Mouse (Mus musculus) limb, embryonic 12.5 days (tissue): ENCODE measurements at regions not wholly inside any gene's neighbourhood (a gene's known extent, or its start where the extent isn't known, plus 50 kb on each side); places are given as distances from the start of the nearest gene placed in this dataset.
A peak's percentile ranks its signal among the peaks of the same experiment; 100 is the strongest.

Experiments used
- ATAC-seq: fragments of 200-750 bp; cut with Nextera tagmentation; 2 replicates; pipeline ENCODE4 v1.8.0; 2017; ENCODE audit warnings: low read depth, moderate TSS enrichment; ENCODE audit not compliant: insufficient number of reproducible peaks, insufficient read depth, low FRiP score, low TSS enrichment
- H3K27ac ChIP-seq: fragments of 300-500 bp; sonication (generic); 2 replicates; pipeline ENCODE4 v1.5.1; 2016; ENCODE audit warnings: mild to moderate bottlenecking, moderate library complexity
- H3K27me3 ChIP-seq: fragments of 300-500 bp; sonication (generic); 2 replicates; pipeline ENCODE4 v1.6.1; 2016; ENCODE audit warnings: mild to moderate bottlenecking, moderate library complexity
- H3K36me3 ChIP-seq: fragments of 300-500 bp; sonication (generic); 2 replicates; pipeline ENCODE4 v1.6.1; 2016; ENCODE audit warnings: mild to moderate bottlenecking, moderate library complexity
- H3K4me1 ChIP-seq: fragments of 300-500 bp; sonication (generic); replicated peaks from 2 replicates; pipeline ENCODE4 v1.6.1; 2016
- H3K4me2 ChIP-seq: fragments of 300-500 bp; sonication (generic); 2 replicates; pipeline ENCODE4 v1.6.1; 2016; ENCODE audit warnings: mild to moderate bottlenecking, moderate library complexity
- H3K4me3 ChIP-seq: fragments of 300-500 bp; sonication (generic); replicated peaks from 2 replicates; pipeline ENCODE4 v1.5.1; 2016; ENCODE audit warnings: mild to moderate bottlenecking
- H3K9ac ChIP-seq: fragments of 300-500 bp; sonication (generic); replicated peaks from 2 replicates; pipeline ENCODE4 v1.6.1; 2016; ENCODE audit warnings: mild to moderate bottlenecking, moderate library complexity
- H3K9me3 ChIP-seq: fragments of 300-500 bp; sonication (generic); 2 replicates; pipeline ENCODE4 v1.6.1; 2016; ENCODE audit warnings: mild to moderate bottlenecking, moderate library complexity
- WGBS: fragments of 180-500 bp; shearing (Covaris S2); methylation state at CpG from one replicate; pipeline ENCODE4 v1.1.7; 2016; 5-methylcytosine and 5-hydroxymethylcytosine counted together

GRCm38 (mm10) chr8:10931266-10931665, 77.0 kb downstream of the Irs2 start:
- H3K9ac ChIP-seq: no peak overlapping the region
- H3K36me3 ChIP-seq: no peaks in the 10 kb centered on the region
- no peak overlapping the region for H3K4me2 ChIP-seq
- ATAC-seq: no peak
- H3K4me1 ChIP-seq: peaks cover 46% of the 10 kb centered on the region
- H3K9me3 ChIP-seq: no peaks in the 10 kb centered on the region
- H3K27ac ChIP-seq: no peak overlapping the region; the same call in 1 of the 2 replicates
- WGBS: 91% methylated on average over 4 of the region's 4 CpGs
- H3K27me3 ChIP-seq: no peaks in the 10 kb centered on the region; the same call in 1 of the 2 replicates
- H3K4me3 ChIP-seq: no peak overlapping the region

- H3K4me3 ChIP-seq: no peak overlapping the region
- H3K4me1 ChIP-seq: peaks cover 52% of the 10 kb centered on the region
- 0 out of 2 replicates have a peak overlapping the region, but pooled peaks have one; percentile 23 for H3K27ac ChIP-seq
Measured at GRCm38 (mm10) chr8:10928836-10929235, 79.4 kb downstream of the Irs2 start.

DNA sequence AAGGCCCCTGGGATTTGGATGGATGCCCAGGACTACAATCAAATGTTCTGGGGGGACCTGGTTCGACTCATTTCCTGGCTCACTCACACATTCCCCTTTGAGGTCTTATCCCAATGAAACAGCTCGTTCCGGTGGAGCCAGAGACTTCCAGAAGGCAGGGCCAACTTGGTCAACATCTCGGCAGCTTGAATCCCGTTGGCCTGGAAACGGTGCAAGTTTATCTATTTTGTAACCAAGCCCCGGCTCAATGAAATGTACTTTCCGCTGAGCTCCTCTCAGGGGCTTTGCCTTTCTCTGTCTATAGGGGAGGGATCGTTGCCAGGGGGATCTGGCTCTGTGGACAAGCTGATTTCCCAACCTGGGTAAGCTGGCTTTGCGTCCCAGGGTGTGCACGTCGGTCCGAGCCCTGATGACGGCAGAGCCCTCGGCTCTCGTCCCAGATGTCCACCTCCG, 79.9 kb downstream of the Irs2 start:
- no peak for ATAC-seq
- no peaks in the 10 kb centered on the region; the same call in 1 of the 2 replicates for H3K27me3 ChIP-seq
- no peak overlapping the region for H3K4me2 ChIP-seq
- no peak overlapping the region for H3K4me3 ChIP-seq
- H3K9me3 ChIP-seq: no peaks in the 10 kb centered on the region
- H3K36me3 ChIP-seq: no peaks in the 10 kb centered on the region
- no peak overlapping the region for H3K9ac ChIP-seq
- peaks cover 56% of the 10 kb centered on the region for H3K4me1 ChIP-seq
- H3K27ac ChIP-seq: 0 out of 2 replicates have a peak overlapping the region, but pooled peaks have one; percentile 23
- 77% methylated on average over 17 of the region's 17 CpGs for WGBS

More at GRCm38 (mm10) chr8:10928836-10929235, 79.4 kb downstream of the Irs2 start:
- ATAC-seq: no peak
- Histone ChIP-seq H3K36me3 (no peaks in the 10 kb centered on the region), H3K4me2 (no peak overlapping the region), H3K9ac (no peak overlapping the region), H3K27me3 (no peaks in the 10 kb centered on the region; the same call in 1 of the 2 replicates), H3K9me3 (no peaks in the 10 kb centered on the region)
- WGBS: 80% methylated on average over 3 of the region's 3 CpGs

GRCm38 (mm10) chr8:10927187-10927586, 81.1 kb downstream of the Irs2 start:
- H3K4me1 ChIP-seq: peaks cover 64% of the 10 kb centered on the region
- H3K9ac ChIP-seq: no peak overlapping the region
- no peak overlapping the region for H3K4me3 ChIP-seq
- no peak overlapping the region for H3K4me2 ChIP-seq
- H3K27ac ChIP-seq: peak overlapping the region; percentile 98
- no peaks in the 10 kb centered on the region for H3K36me3 ChIP-seq
- no peaks in the 10 kb centered on the region for H3K9me3 ChIP-seq
- ATAC-seq: no peak
- H3K27me3 ChIP-seq: no peaks in the 10 kb centered on the region; the same call in 1 of the 2 replicates
- WGBS: 63% methylated on average over 3 of the region's 3 CpGs

DNA sequence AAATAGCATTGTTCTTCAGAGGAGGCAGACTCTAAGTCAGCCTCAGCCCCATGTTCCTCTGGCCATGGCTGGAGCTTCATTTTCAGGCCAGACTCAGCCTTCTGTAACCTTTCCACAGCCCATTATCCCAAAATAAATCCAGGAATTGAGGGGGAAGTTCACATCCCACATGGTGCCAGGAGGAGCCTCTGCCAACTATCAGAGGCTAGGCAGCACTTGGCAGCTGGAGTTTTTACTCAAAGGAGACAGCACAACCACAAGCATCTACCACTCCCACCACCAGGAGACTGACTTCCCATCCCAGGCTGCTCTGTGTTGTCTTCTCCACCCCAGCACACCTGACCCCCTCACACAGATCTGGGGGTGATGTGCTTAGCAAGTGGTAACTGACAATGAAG, 81.7 kb downstream of the Irs2 start:
- no peaks in the 10 kb centered on the region for H3K9me3 ChIP-seq
- 0 out of 2 replicates have a peak overlapping the region, but pooled peaks have one; percentile 2 for H3K9ac ChIP-seq
- H3K27ac ChIP-seq: peak overlapping the region; percentile 98
- H3K4me2 ChIP-seq: peak overlapping the region; percentile 47
- no peak for ATAC-seq
- H3K36me3 ChIP-seq: no peaks in the 10 kb centered on the region
- H3K4me1 ChIP-seq: peaks cover 67% of the 10 kb centered on the region
- no peak overlapping the region for H3K4me3 ChIP-seq
- no peaks in the 10 kb centered on the region; the same call in 1 of the 2 replicates for H3K27me3 ChIP-seq

GRCm38 (mm10) chr8:10925582-10926517, 82.4 kb downstream of the Irs2 start:
- Histone ChIP-seq H3K36me3 (no peaks in the 10 kb centered on the region), H3K4me2 (peak overlapping the region; percentile 47), H3K27ac (peak overlapping the region; percentile 98), H3K9ac (peak overlapping the region; percentile 13; the same call in 1 of the 2 replicates), H3K4me3 (peak overlapping the region; percentile 19), H3K9me3 (no peaks in the 10 kb centered on the region), H3K4me1 (peaks cover 74% of the 10 kb centered on the region), H3K27me3 (no peaks in the 10 kb centered on the region; the same call in 1 of the 2 replicates)
- peak; percentile 58 for ATAC-seq
- WGBS: under 1% methylated on average over 18 of the region's 18 CpGs

DNA sequence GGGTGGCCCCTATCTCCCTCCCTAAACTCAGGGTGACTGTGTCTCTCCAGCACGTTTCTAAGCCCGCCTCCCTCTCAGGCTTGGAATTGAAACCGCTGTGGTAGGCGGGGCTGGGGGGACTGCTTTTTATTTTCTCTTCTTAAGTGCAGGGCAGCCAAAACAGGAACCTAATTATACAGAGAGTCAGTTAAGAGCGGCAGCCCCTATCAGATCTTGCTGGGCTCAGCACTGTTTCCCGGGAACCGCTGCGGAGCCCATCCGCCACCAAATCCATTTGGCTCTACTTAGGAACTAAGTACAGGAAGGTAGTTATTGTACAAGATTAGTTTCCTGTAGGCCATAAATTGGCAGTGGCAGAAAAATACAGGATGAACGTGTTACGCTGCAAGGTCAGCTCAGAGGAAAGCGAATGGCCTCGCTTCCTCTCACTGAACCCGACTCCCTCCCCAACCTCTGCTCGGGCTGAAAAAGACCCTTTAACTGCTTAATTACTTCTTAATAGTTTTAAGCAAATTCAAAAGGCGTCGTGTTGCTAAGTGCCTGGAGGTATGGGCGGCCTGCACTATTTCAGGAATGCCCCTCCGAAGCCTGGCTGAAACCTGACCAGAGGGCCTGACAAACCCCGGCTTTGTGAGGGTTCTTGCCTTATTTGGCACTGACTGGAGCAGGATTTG, 83.6 kb downstream of the Irs2 start:
- H3K4me1 ChIP-seq: peaks cover 81% of the 10 kb centered on the region
- no peak overlapping the region for H3K9ac ChIP-seq
- H3K9me3 ChIP-seq: no peaks in the 10 kb centered on the region
- no peaks in the 10 kb centered on the region for H3K36me3 ChIP-seq
- peak; percentile 56 for ATAC-seq
- H3K4me2 ChIP-seq: peak overlapping the region; percentile 47
- H3K4me3 ChIP-seq: no peak overlapping the region
- peak overlapping the region; percentile 98 for H3K27ac ChIP-seq
- no peaks in the 10 kb centered on the region; the same call in 1 of the 2 replicates for H3K27me3 ChIP-seq
- WGBS: under 1% methylated on average over 20 of the region's 20 CpGs

DNA sequence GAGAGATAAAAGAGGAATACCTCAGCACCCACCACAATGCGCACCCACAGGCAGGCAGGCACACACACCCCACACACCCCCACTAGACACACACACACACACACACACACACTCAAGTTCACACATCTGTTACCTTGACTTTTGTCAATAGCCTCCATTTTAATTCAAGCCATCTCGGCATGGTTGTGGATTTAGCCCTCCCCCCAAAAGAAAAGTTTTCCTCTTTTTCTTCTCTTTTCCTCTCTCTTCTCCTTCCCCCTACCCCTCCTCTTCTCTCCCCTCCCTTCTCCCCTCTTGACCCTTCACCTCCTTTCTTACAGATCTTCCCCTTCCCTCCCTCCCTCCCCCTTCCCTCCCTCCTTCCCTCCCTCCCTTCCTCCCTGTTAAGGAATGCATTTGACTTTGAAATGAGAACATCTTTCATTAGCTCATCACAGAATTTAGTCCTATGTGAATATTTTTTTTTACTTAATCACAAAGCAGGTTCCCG, 84.2 kb downstream of the Irs2 start:
- Histone ChIP-seq H3K27ac (peak overlapping the region; percentile 98), H3K4me2 (peak overlapping the region; percentile 47), H3K27me3 (no peaks in the 10 kb centered on the region; the same call in 1 of the 2 replicates), H3K4me3 (no peak overlapping the region), H3K9me3 (no peaks in the 10 kb centered on the region), H3K4me1 (peaks cover 81% of the 10 kb centered on the region), H3K36me3 (no peaks in the 10 kb centered on the region), H3K9ac (no peak overlapping the region)
- no peak for ATAC-seq
- 5% methylated on average over 3 of the region's 3 CpGs for WGBS

GRCm38 (mm10) chr8:10923071-10924000, 84.9 kb downstream of the Irs2 start:
- peak overlapping the region; percentile 98 for H3K27ac ChIP-seq
- H3K4me2 ChIP-seq: peak overlapping the region; percentile 47
- 25% methylated on average over 19 of the region's 19 CpGs for WGBS
- no peaks in the 10 kb centered on the region for H3K9me3 ChIP-seq
- H3K27me3 ChIP-seq: no peaks in the 10 kb centered on the region; the same call in 1 of the 2 replicates
- H3K9ac ChIP-seq: no peak overlapping the region
- H3K4me3 ChIP-seq: no peak overlapping the region
- ATAC-seq: no peak
- no peaks in the 10 kb centered on the region for H3K36me3 ChIP-seq
- H3K4me1 ChIP-seq: peaks cover 75% of the 10 kb centered on the region
